Mouse (Mus musculus) E14TG2a.4 (cell line): Measurements from ENCODE around the gene Sh2d3c.

ENCODE experiments used
- CTCF ChIP-seq: conservative IDR thresholded peaks from 2 replicates; pipeline ENCODE4 v1.5.1; 2014; ENCODE audit warnings: low read length
- NANOG ChIP-seq: IDR thresholded peaks from 2 replicates; pipeline ENCODE4 v1.6.1; 2014; ENCODE audit warnings: borderline replicate concordance, low read length, mixed read lengths

DNA sequence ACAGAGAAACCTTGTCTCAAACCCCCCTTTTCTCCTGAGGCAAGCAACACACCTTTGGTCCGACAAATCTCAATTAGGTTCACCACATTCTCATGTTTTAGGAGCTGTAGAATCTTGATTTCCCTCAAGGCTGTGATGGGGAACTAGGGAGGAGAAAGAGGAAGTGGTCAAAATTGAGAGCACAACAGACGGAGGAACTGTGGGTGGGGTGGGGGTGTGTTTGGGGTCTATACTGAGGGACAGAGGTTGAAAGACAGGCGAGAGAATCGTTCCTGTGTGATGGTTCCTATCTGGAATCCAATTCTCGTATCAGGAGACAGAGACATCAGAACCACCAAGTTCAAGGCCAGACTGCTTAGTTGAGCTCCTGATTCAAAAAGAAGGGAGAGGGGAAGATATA lies 10.4 kb upstream of the Sh2d3c start:
- TF ChIP-seq CTCF, result no peak
- no peak for TF ChIP-seq NANOG
